Mouse (Mus musculus) left cerebral cortex, adult 8-10 months (tissue): Measurements from ENCODE around the gene Vmn2r10. TPM values are rescaled to one million over a fixed set of nuclear protein-coding genes. Genes with fewer than 3 reads are reported as not detected.
"Not testable (repeated sequence)": the region's sequence is repeated elsewhere in the genome, so short reads cannot be mapped to it uniquely, and the experiment has no call there.

Experiments used
- DNase-seq, 2 experiments: peaks; one replicate each; pipeline ENCODE4 v3.0.0; 2022; ENCODE audit warnings: low spot score in 2 of 2
- total RNA-seq, 4 experiments: library from RNA; stranded (reverse); gene quantifications; 2 replicates each; pipeline ENCODE4 v1.2.4; 2022

Vmn2r10 gene
- total RNA-seq = not detected

- not testable (repeated sequence) for DNase-seq
Measured at GRCm38 (mm10) chr5:109006427-109006826, at the start of gene Vmn2r10. Gene Vmn2r10 (minus strand): TSS chr5:109006527.

- DNase-seq = no peak
Measured at GRCm38 (mm10) chr5:109055286-109055685, 49.0 kb upstream of the Vmn2r10 start.

GRCm38 (mm10) chr5:109032591-109032990 lies 26.3 kb upstream of the Vmn2r10 start:
- no peak for DNase-seq

- no peak for DNase-seq
Measured at GRCm38 (mm10) chr5:108988924-108989323, 17.4 kb downstream of the Vmn2r10 start.

Other genes with a start within 250 kb of the Vmn2r10 start
- not detected for gene Rnf212, start 231.5 kb downstream of the Vmn2r10 start, total RNA-seq
- gene Tmed11, start 211.2 kb downstream of the Vmn2r10 start, total RNA-seq = not detected
- not detected for gene Vmn2r8, start 197.7 kb downstream of the Vmn2r10 start, total RNA-seq
- gene Vmn2r9, start 153.9 kb downstream of the Vmn2r10 start, total RNA-seq = not detected
- not detected for gene Vmn2r11, start 53.0 kb upstream of the Vmn2r10 start, total RNA-seq
- not detected for gene Vmn2r12, start 91.4 kb upstream of the Vmn2r10 start, total RNA-seq
- under 1 TPM in 1 of 4 experiments, not detected in 3; 0.09 TPM for gene Vmn2r13, start 185.7 kb upstream of the Vmn2r10 start, total RNA-seq
- gene Vmn2r14, start 218.2 kb upstream of the Vmn2r10 start, total RNA-seq = not detected